Mouse (Mus musculus) cerebellum, postnatal 36 days (tissue): ENCODE measurements around the gene Cenps.
"Not testable (repeated sequence)": the region's sequence is repeated elsewhere in the genome, so short reads cannot be mapped to it uniquely, and the experiment has no call there.

Source experiments
- DNase-seq, 2 experiments: peaks; one replicate each; pipeline ENCODE4 v3.0.0; 2021 to 2022; ENCODE audit warnings: mixed read lengths in 2 of 2

Cenps gene

DNA sequence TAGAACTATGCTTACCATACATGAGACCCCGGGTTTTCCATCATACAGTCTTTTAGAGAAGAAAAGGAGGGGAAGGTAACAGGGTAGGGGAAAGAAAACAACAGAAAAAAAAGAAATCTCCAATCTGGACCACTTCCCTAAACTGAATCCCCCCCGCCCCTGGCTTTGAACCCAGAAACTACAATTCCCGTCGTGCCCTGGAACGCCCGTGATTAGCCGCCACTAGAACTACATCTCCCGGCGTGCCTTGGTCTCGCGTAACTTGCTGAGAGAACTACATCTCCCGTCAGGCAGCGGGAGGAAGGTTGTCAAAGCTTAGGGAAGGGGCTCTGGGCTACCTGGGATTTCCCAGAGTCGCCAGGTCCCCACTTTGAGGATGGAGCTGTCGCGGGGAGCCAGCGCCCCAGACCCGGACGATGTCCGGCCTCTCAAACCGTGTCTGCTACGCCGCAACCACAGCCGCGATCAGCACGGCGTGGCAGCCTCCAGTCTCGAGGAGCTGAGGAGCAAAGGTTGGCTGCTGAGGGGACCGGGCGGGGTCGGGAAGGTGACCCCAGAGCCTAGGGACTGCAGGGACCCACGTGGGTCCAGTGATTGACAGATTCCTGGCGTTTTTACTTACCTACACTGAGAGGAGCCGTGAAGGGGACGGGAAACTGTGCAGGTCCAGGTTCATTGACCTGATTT, 33.4 kb downstream of the Cenps start, which contains the start of gene Dffa:
TSS of gene Dffa (plus strand) at position 272 of the 687 bp plus-strand sequence.
- peak; percentile 91 to 93 for DNase-seq

DNA sequence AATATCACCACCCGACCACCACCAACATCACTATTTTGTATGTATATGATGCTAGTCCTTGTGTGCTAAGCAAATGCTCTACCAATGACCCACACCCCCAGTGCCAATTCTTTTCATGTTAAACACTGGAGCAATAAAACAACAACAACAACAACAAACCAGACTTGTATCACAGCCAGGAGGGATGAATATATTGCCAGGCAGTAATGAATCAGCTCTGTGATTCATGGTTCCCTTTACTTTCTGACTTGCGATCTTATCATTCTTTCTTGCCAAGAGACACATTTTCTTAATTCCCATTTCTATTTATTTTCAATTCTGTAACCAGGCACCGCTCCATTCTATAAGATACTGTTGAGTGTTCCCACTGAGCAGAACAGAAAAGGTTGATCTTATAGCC, 36.0 kb downstream of the Cenps start:
- DNase-seq = no peak

DNA sequence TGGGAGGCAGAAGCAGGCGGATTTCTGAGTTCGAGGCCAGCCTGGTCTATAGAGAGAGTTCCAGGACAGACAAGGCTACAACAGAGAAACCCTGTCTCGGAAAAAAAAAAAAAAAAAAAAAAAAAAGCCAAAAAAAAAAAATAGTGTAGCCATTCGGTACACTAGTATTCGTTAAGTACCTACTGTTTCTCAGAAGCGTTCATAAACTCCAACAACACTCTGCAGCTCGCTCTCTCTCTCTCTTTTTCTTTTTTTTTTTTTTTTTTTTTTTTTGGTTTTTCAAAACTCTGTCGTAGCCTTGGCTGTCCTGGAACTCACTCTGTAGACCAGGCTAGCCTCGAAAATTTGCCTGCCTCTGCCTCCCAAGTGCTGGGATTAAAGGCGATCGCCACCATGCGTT, 37.0 kb downstream of the Cenps start:
- DNase-seq = not testable (repeated sequence)

DNA sequence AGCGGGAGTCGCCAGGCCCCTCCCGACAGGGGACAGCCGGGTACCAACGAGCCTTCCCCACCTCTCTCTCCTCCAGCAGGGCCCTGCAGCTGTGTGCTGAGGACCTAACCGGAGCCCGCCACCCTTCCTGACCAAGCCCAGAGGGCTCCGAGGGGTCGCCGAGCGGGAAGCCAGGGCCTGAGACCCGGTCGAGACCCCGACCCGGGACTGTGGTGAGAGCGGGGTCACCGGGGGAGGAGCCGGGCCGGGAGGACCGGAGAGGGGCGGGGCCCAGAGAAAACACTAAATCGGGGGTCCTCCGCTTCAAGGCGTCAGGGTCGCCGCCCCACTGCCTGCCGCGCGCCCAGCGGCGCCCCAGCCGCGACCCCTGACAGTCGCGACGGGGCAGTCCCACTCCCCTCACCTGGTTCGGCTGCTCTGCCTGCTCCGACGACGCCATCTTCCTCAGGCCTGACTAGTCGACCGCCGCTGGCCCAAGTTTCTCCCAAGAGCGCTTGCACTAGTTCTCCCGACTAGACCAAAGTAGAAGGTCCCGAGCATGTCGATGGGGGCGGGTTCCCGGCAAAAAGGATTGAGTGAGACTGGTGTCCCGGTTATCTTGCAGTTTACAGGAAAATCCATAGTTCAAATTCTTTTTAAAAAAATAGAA, 37.9 kb downstream of the Cenps start, which contains the start of gene Pex14:
TSS of gene Pex14 (minus strand) at position 508 of the 649 bp plus-strand sequence.
- peak; percentile 91 for DNase-seq

DNA sequence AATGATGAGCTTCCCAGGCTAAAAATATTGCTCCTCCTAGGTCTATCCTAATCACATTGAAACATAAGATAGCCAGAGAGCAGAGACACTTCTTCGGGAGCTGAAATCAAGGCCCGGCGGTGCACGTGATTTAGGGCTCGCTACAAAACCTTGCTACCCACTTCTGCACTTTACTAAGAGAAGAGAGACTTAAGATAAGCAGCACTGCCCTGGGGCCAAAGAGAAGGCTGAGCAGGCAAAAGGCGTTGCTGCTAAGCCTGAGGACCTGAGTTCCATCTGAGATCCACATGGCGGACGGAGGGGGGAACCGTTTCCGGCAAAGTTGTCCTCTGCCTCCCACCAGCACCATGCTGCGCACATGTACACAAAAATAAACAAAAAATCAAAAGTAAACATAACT, 38.9 kb downstream of the Cenps start:
- DNase-seq = no peak

DNA sequence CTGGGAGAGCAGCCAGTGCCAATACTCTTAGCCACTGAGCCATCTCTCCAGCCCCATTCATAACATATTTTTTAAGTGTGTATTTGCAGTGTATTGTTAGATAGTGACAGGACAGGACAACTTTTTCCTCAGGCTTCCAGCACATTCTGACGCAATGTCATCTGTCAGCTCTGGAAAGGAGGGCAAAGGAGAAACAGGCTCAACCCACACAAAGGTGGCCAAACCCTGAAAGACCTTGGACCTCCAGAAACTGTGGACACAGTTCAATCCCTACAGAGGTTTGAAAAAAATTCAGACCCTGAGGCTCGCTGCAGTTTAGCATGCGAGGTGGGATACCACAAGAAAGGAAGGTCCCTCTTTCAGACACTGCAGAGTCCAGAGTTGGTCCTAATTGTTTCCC, 39.5 kb downstream of the Cenps start:
- no peak for DNase-seq

DNA sequence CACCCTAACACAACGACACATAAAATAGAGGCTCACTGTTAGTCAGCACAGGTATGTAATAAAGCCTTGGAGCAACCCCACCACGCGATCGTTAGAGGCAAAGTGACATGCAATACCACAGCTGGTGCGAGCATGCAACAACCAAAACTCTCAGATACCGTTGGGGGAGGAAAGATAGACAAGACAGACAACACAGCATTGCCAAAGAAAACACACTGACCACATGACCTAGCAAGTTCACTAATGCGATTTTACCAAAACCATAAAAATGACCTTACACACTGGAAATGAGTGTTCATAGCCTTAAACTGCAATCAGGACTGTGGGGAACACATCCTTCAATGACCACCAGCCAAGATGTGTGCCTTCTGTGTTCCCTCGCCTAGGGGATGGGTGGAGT, 46.1 kb downstream of the Cenps start:
- DNase-seq = no peak

DNA sequence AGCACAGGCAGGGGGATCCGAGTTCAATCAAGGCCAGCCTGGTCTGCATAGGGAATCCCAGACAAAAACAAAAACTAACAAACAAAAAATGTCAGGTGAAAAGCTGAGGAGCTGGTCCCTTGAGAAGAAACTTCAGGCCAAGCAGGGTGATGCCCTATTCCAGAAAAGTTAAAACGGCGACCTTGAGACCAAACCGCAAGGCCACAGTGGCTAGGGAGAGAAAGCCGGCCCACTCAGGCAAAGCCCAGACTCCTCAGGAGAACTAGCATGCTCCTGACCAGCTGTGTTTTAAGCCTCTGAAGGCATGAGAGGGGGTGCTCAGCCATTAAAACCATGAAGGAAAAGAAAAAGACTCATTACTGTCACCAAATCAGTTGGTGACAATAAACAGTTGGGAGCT, 52.0 kb downstream of the Cenps start:
- no peak for DNase-seq

DNA sequence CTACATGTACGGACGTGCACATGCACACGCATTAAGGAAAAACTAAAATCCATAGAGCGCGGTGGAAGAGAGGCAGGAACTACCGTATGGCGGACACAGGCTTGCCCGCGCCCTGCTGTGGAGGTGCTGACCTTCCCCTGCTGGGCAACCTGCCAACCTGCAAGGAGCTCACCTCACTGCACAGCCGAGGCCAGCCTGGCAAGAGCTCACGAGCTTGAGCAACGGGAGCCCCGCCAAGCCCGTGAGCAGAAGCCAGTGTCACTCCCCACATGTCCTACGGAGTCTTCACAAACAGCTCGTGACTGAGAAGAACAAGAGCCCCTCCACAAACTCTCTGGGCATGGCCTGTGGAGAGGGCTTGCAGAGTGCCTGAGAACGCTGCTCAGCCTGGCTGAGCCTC, 55.9 kb downstream of the Cenps start:
- peak; percentile 85 to 87 for DNase-seq

DNA sequence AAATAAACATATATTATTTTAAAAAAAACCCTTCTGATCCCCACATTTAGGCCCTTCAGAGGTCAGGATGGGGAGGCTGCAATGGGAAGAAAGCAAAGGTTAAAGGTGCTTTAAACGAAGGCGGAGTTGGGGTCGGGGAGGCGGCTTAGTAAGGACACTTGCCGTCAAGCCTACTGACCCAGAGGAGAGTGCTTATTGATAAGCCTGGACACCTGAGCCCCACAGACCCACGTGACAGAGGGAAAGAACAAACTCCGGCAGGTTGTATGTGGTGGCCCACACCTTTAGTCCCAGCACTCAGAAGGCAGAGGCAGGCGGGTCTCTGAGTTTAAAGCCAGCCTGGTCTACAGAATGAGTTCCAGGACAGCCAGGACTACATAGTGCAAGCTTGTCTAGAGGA, 57.3 kb downstream of the Cenps start:
- DNase-seq = no peak

DNA sequence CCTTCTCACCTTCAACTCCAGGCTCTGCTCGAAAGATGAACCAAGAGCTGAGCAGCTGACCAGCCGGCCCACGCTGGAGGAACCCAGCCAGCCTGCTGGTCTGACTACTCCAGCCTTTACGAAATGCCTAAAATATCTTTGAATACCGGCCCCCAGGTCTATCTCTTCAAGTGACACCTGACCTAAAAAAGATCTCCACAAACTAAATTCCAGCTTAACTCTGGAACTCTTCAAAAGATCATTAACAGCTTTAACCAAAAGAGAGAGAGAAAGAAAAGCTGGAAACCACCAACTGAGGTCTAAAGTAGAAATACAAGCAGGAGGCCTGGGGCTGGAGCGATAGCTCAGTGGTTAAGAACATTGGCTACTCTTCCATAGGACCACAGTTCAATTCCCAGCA, 57.8 kb downstream of the Cenps start:
- no peak for DNase-seq

DNA sequence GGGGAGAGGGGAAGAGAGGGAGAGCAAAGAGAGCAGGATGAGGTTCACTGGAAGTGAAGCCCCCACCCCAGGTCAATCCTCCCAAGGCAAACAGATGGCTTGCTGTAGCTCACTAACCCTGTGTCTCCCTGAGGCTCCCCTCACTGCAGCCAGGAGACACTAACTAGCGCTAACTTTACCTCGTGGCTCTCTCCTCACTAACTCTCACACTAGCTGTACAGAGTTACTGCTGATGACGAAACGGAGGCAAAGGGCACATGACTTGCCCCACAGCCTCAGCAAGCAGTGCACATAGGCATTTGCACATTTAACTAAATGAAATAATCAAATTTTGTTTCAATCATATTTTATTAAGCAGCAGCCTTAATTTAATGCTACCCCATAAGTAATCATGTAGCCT, 59.2 kb downstream of the Cenps start:
- DNase-seq = no peak
